Comparison of ENCODE assay signal across 20 mouse cellular contexts in genomic region chr10:108582397-108582730, GRCm38 (mm10).
DNase-seq lines count a peak whose midpoint lies in the region; ATAC-seq and TF ChIP-seq lines count a peak whose summit lies in the region.
"Had no signal": no experiment of that assay in that cellular context is flagged by ENCODE, and none has a peak within 500 bp of the region (broad histone marks: within the 10 kb centered on the region; RNA-seq: fewer than 3 reads in every experiment).

No protein-coding gene starts in this region.

- ATAC-seq in heart, embryonic 12.5 days (ENCODE audit: insufficient number of reproducible peaks, low FRiP score) = peak; percentile 93
- no peak for ATAC-seq in neural tube, embryonic 13.5 days (ENCODE audit: low read depth)
- peak; percentile 99 for ATAC-seq in liver, embryonic 14.5 days (ENCODE audit: insufficient read depth)
- ATAC-seq: forebrain, postnatal 0 days had no signal

- H3K9ac ChIP-seq in heart, embryonic 12.5 days = no peak overlapping the region
- H3K9ac ChIP-seq in neural tube, embryonic 13.5 days = no peak overlapping the region
- H3K9ac ChIP-seq in liver, embryonic 14.5 days (replicated peaks) = no peak overlapping the region
- H3K9ac ChIP-seq: forebrain, postnatal 0 days; hindbrain, embryonic 13.5 days; limb, embryonic 15.5 days; neural tube, embryonic 12.5 days had no signal

- 21% methylated on average over 3 of the region's 3 CpGs for WGBS in heart, embryonic 12.5 days
- 89% methylated on average over 3 of the region's 3 CpGs for WGBS in neural tube, embryonic 13.5 days
- 11% methylated on average over 3 of the region's 3 CpGs for WGBS in liver, embryonic 14.5 days (ENCODE audit: insufficient replicate concordance)

- no peaks in the 10 kb centered on the region for H3K36me3 ChIP-seq in heart, embryonic 12.5 days
- no peaks in the 10 kb centered on the region for H3K36me3 ChIP-seq in neural tube, embryonic 13.5 days
- no peaks in the 10 kb centered on the region for H3K36me3 ChIP-seq in liver, embryonic 14.5 days (replicated peaks; ENCODE audit: control insufficient read depth, insufficient read depth, low read depth)
- H3K36me3 ChIP-seq: embryonic facial prominence, embryonic 10.5 days; hindbrain, embryonic 13.5 days; limb, embryonic 15.5 days; midbrain, embryonic 10.5 days; neural tube, embryonic 12.5 days had no signal

- H3K4me2 ChIP-seq in heart, embryonic 12.5 days = no peak overlapping the region
- no peak overlapping the region for H3K4me2 ChIP-seq in neural tube, embryonic 13.5 days
- H3K4me2 ChIP-seq in liver, embryonic 14.5 days (ENCODE audit: low read depth) = peak overlapping the region; percentile 38
- H3K4me2 ChIP-seq: hindbrain, embryonic 13.5 days; limb, embryonic 15.5 days; neural tube, embryonic 12.5 days had no signal

- DNase-seq in heart, postnatal 10 days = no peak
- no peak for DNase-seq in neural tube, embryonic 10.5 days (ENCODE audit: extremely low spot score, low spot score)
- peak; percentile 79 to 85 (median 79) for DNase-seq in liver, embryonic 14.5 days (ENCODE audit: low read depth in 3 of 3, low spot score in 3 of 3)
- DNase-seq in embryo, embryonic 10.5 days (ENCODE audit: low spot score) = no peak
- no peak for DNase-seq in left cerebral cortex, postnatal 4 days
- no peak for DNase-seq in spleen, adult 18-20 months
- DNase-seq: adrenal gland, adult 8-10 months; cerebellum, adult 11 months; forebrain, postnatal 0 days; kidney, postnatal 14 days; right cerebral cortex, adult 18-20 months; thymus, postnatal 25 days had no signal

- TF ChIP-seq CTCF in liver, embryonic 14.5 days (IDR thresholded peaks at IDR 0.05; ENCODE audit: low read depth) = no peak

- H3K27me3 ChIP-seq in heart, embryonic 12.5 days (replicated peaks) = no peaks in the 10 kb centered on the region
- no peaks in the 10 kb centered on the region for H3K27me3 ChIP-seq in neural tube, embryonic 13.5 days
- H3K27me3 ChIP-seq in liver, embryonic 14.5 days (ENCODE audit: control insufficient read depth, insufficient read depth, low read length) = no peaks in the 10 kb centered on the region
- H3K27me3 ChIP-seq: hindbrain, embryonic 13.5 days; limb, embryonic 15.5 days; neural tube, embryonic 12.5 days; Patski had no signal

- intact Hi-C loops in heart, postnatal 10 days (cut with DNase I) = no loop called here
- intact Hi-C loops in left cerebral cortex, postnatal 4 days (cut with DNase I) = no loop called here

- H3K27ac ChIP-seq in heart, embryonic 12.5 days (ENCODE audit: poor library complexity, severe bottlenecking) = no peak overlapping the region
- H3K27ac ChIP-seq in neural tube, embryonic 13.5 days (replicated peaks) = 0 out of 2 replicates have a peak overlapping the region, but pooled peaks have one; percentile 52
- peak overlapping the region; percentile 72 for H3K27ac ChIP-seq in liver, embryonic 14.5 days
- H3K27ac ChIP-seq: embryonic facial prominence, embryonic 10.5 days; limb, embryonic 15.5 days; midbrain, embryonic 10.5 days; neural tube, embryonic 12.5 days had no signal

- TF ChIP-seq EP300 in liver, embryonic 14.5 days (IDR thresholded peaks at IDR 0.05; ENCODE audit: low read depth) = peak; percentile 90

- no peaks in the 10 kb centered on the region for H3K9me3 ChIP-seq in heart, embryonic 12.5 days (replicated peaks)
- no peaks in the 10 kb centered on the region for H3K9me3 ChIP-seq in neural tube, embryonic 13.5 days
- H3K9me3 ChIP-seq in liver, embryonic 14.5 days (ENCODE audit: control insufficient read depth, low read length) = peaks cover 8% of the 10 kb centered on the region
- H3K9me3 ChIP-seq: embryonic facial prominence, embryonic 10.5 days; hindbrain, embryonic 13.5 days; limb, embryonic 15.5 days; midbrain, embryonic 10.5 days; neural tube, embryonic 12.5 days had no signal

- no peak overlapping the region for H3K4me3 ChIP-seq in heart, embryonic 12.5 days
- no peak overlapping the region for H3K4me3 ChIP-seq in neural tube, embryonic 13.5 days
- H3K4me3 ChIP-seq in liver, embryonic 14.5 days (ENCODE audit: insufficient read depth in 1 of 2, low read depth in 2 of 2, low read length in 2 of 2) = no peak overlapping the region
- H3K4me3 ChIP-seq: embryonic facial prominence, embryonic 10.5 days; hindbrain, embryonic 13.5 days; limb, embryonic 15.5 days; midbrain, embryonic 10.5 days; neural tube, embryonic 12.5 days had no signal

- peaks cover 9% of the 10 kb centered on the region; the same call in 1 of the 2 replicates for H3K4me1 ChIP-seq in heart, embryonic 12.5 days (replicated peaks)
- peaks cover 25% of the 10 kb centered on the region for H3K4me1 ChIP-seq in neural tube, embryonic 13.5 days (replicated peaks)
- peaks cover 31 to 44% of the 10 kb centered on the region in 2 experiments for H3K4me1 ChIP-seq in liver, embryonic 14.5 days (replicated peaks; ENCODE audit: control insufficient read depth in 2 of 2, insufficient read depth in 2 of 2, low read length in 1 of 2)
- H3K4me1 ChIP-seq: limb, embryonic 15.5 days had no signal

Comparison
In these comparisons a context has a peak if more than half of its experiments do, and no peak if none do; other contexts are left out.
1. DNase-seq: peak in liver, embryonic 14.5 days (3 of 3); none in heart, postnatal 10 days (0 of 2), neural tube, embryonic 10.5 days (single experiment), embryo, embryonic 10.5 days (single experiment), left cerebral cortex, postnatal 4 days (single experiment) and spleen, adult 18-20 months (0 of 2).